Mouse (Mus musculus) cerebellum, adult 2 months (tissue): ENCODE measurements at regions not wholly inside any gene's neighbourhood (a gene's known extent, or its start where the extent isn't known, plus 50 kb on each side); places are given as distances from the start of the nearest gene placed in this dataset.

Experiments used
- CTCF ChIP-seq: fragments of 200-500 bp; IDR thresholded peaks from 2 replicates; pipeline ENCODE4 v1.5.1; 2011; ENCODE audit warnings: low read depth, mild to moderate bottlenecking, control low read depth, low read length, moderate library complexity, borderline replicate concordance; ENCODE audit not compliant: insufficient read depth
- POLR2A ChIP-seq: fragments of 200-500 bp; IDR thresholded peaks from 2 replicates; pipeline ENCODE4 v1.6.1; 2011; ENCODE audit warnings: low read length, control low read depth, borderline replicate concordance; ENCODE audit not compliant: insufficient read depth

DNA sequence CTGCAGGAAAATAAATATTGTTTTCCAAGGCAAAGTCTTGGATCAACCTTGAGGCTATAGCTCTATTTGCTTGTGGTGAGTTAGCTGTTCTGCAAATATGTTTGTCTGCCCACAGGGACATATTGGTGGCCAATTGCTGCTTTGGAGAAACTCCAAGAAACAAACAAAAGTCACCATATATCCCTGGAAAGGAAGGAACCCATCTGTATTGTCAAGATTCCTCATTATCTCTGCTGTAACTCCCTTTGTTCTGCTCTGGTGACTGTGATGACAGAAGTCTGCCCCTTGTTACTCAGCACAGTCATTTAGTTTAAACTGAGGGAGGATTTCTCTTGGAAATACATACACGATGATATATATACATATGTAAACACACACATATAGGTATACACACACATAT is 123.3 kb upstream of the Nr5a2 start:
- TF ChIP-seq CTCF: no peak
- no peak for TF ChIP-seq POLR2A
